Mouse (Mus musculus): ENCODE results near the gene B430306N03Rik. TPM values are rescaled to one million over a fixed set of nuclear protein-coding genes. Genes with fewer than 3 reads are reported as not detected.

Gene B430306N03Rik
- polyA plus RNA-seq, 1 experiment = 32.4 TPM

DNA sequence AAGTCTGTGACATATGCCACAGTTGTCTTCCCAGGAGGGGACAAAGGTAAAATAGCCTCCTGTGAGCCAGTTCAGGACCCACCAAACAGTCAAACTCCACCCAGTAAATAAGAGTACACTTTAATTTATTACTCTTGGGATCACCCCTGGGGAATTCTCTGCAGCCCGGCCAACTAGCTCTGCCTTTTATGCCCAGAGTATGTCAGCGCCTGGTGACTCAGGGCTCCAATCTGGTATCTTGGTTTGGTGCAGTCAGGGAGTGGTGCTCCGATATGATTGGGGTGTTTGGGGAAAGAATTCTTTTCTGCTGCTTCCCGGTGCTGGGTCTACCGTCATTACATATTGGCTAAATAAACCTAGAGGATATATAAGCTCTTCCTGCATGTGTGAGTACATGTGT is 50.9 kb downstream of the B430306N03Rik start:
- no peaks in the 10 kb centered on the region; the same call in 1 of the 2 replicates for H3K4me1 ChIP-seq (ENCODE audit: control insufficient read depth, insufficient read depth, low read length)
- no peak for TF ChIP-seq POLR2A (IDR thresholded peaks at IDR 0.05; ENCODE audit: borderline replicate concordance, control insufficient read depth, low read depth, low read length)
- TF ChIP-seq CTCF (IDR thresholded peaks at IDR 0.05; ENCODE audit: control insufficient read depth, insufficient read depth, low read length) = no peak
- H3K27ac ChIP-seq (ENCODE audit: control insufficient read depth, insufficient read depth, low read depth, low read length, poor library complexity) = no peak overlapping the region
- H3K4me3 ChIP-seq (replicated peaks; ENCODE audit: control insufficient read depth, low read depth, low read length) = no peak overlapping the region
- WGBS = 91% methylated on average over 5 of the region's 5 CpGs

DNA sequence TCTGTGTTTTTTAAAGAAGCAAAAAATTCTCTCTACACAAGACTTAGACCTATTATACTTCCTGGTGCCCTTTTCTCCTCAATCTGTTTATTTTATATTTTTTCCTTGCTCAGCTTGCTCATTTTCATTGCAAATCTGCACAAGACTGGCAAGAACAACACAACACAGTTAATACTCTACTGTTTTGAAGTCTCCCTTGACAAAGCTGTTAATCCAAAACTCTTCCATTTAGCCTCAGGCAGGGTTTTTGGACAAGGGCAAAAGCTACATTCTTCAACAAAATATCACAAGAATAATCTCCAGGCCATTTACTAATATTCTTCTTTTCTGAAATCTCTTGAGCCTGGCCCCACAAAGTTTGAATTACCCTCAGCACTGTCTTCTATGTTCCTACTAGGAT is 55.7 kb downstream of the B430306N03Rik start:
- no peak for TF ChIP-seq CTCF (IDR thresholded peaks at IDR 0.05; ENCODE audit: control insufficient read depth, insufficient read depth, low read length)
- TF ChIP-seq POLR2A (IDR thresholded peaks at IDR 0.05; ENCODE audit: borderline replicate concordance, control insufficient read depth, low read depth, low read length) = no peak
- Histone ChIP-seq H3K27ac (ENCODE audit: control insufficient read depth, insufficient read depth, low read depth, low read length, poor library complexity) (no peak overlapping the region), H3K4me1 (ENCODE audit: control insufficient read depth, insufficient read depth, low read length) (no peaks in the 10 kb centered on the region), H3K4me3 (replicated peaks; ENCODE audit: control insufficient read depth, low read depth, low read length) (no peak overlapping the region)

DNA sequence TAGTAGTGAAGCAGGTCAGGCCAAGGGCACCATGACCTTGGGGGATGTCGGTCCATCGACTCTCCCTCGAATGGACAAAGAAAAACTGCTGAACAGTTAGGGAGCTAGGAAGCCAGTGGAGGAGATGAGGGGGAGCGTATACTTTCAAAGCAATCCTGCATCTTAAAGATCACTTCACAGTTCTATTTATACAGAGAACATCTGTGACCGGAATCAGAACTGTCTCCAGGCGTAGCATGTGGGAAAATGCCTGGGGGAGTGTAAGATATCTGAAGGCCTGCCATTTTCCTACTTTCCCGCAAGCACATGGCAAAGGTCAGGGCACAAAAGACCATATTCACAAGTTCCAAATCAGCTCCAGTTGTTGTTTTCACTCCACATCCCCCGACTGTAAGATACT is 57.0 kb downstream of the B430306N03Rik start:
- WGBS = 86% methylated on average over 8 of the region's 8 CpGs
- H3K4me3 ChIP-seq (replicated peaks; ENCODE audit: control insufficient read depth, low read depth, low read length) = no peak overlapping the region
- TF ChIP-seq POLR2A (IDR thresholded peaks at IDR 0.05; ENCODE audit: borderline replicate concordance, control insufficient read depth, low read depth, low read length) (no peak), CTCF (IDR thresholded peaks at IDR 0.05; ENCODE audit: control insufficient read depth, insufficient read depth, low read length) (no peak)
- H3K27ac ChIP-seq (ENCODE audit: control insufficient read depth, insufficient read depth, low read depth, low read length, poor library complexity) = no peak overlapping the region
- no peaks in the 10 kb centered on the region for H3K4me1 ChIP-seq (ENCODE audit: control insufficient read depth, insufficient read depth, low read length)

- Histone ChIP-seq H3K4me1 (ENCODE audit: control insufficient read depth, insufficient read depth, low read length) (no peaks in the 10 kb centered on the region), H3K4me3 (replicated peaks; ENCODE audit: control insufficient read depth, low read depth, low read length) (no peak overlapping the region), H3K27ac (ENCODE audit: control insufficient read depth, insufficient read depth, low read depth, low read length, poor library complexity) (no peak overlapping the region)
- WGBS = 86% methylated on average over 1 of the region's 1 CpGs
- no peak for TF ChIP-seq CTCF (IDR thresholded peaks at IDR 0.05; ENCODE audit: control insufficient read depth, insufficient read depth, low read length)
- no peak for TF ChIP-seq POLR2A (IDR thresholded peaks at IDR 0.05; ENCODE audit: borderline replicate concordance, control insufficient read depth, low read depth, low read length)
These were observed 60.2 kb downstream of the B430306N03Rik start for GRCm38 (mm10) chr17:48376102-48376501.

Other genes with a start within 250 kb of the B430306N03Rik start
- not detected in 2 replicates for gene 1700067P10Rik, start 226.8 kb upstream of the B430306N03Rik start, polyA plus RNA-seq (2011; ENCODE audit: insufficient read depth, insufficient read length, low replicate concordance, missing spikeins)
- 4.3 and 10.2 TPM in 2 replicates for gene 9830107B12Rik, start 169.9 kb upstream of the B430306N03Rik start, polyA plus RNA-seq (2011; ENCODE audit: insufficient read depth, insufficient read length, low replicate concordance, missing spikeins)
- 3.3 and 8.2 TPM in 2 replicates for gene A530064D06Rik, start 148.9 kb upstream of the B430306N03Rik start, polyA plus RNA-seq (2011; ENCODE audit: insufficient read depth, insufficient read length, low replicate concordance, missing spikeins)
- 3.8 and 11.7 TPM in 2 replicates for gene Trem1, start 83.4 kb upstream of the B430306N03Rik start, polyA plus RNA-seq (2011; ENCODE audit: insufficient read depth, insufficient read length, low replicate concordance, missing spikeins)
- 18.5 and 53.5 TPM in 2 replicates for gene Trem3, start 68.4 kb upstream of the B430306N03Rik start, polyA plus RNA-seq (2011; ENCODE audit: insufficient read depth, insufficient read length, low replicate concordance, missing spikeins)
- 5.4 and 21.2 TPM in 2 replicates for gene Treml4, start 51.8 kb upstream of the B430306N03Rik start, polyA plus RNA-seq (2011; ENCODE audit: insufficient read depth, insufficient read length, low replicate concordance, missing spikeins)
- gene Treml2, start 16.6 kb upstream of the B430306N03Rik start, polyA plus RNA-seq (2011; ENCODE audit: insufficient read depth, insufficient read length, low replicate concordance, missing spikeins) = 56.4 and 152 TPM in 2 replicates
- 4.0 and 6.2 TPM in 2 replicates for gene Trem2, start 30.3 kb downstream of the B430306N03Rik start, polyA plus RNA-seq (2011; ENCODE audit: insufficient read depth, insufficient read length, low replicate concordance, missing spikeins)
- 58.8 and 115 TPM in 2 replicates for gene Treml1, start 43.8 kb downstream of the B430306N03Rik start, polyA plus RNA-seq (2011; ENCODE audit: insufficient read depth, insufficient read length, low replicate concordance, missing spikeins)
- gene Nfya, start 93.8 kb downstream of the B430306N03Rik start, polyA plus RNA-seq (2011; ENCODE audit: insufficient read depth, insufficient read length, low replicate concordance, missing spikeins) = 24.2 and 28.6 TPM in 2 replicates
- 36.6 and 44.1 TPM in 2 replicates for gene Oard1, start 93.9 kb downstream of the B430306N03Rik start, polyA plus RNA-seq (2011; ENCODE audit: insufficient read depth, insufficient read length, low replicate concordance, missing spikeins)
- gene Apobec2, start 116.8 kb downstream of the B430306N03Rik start, polyA plus RNA-seq (2011; ENCODE audit: insufficient read depth, insufficient read length, low replicate concordance, missing spikeins) = 0.92 TPM in 1 of 2 replicates, not detected in the other
- 307 and 314 TPM in 2 replicates for gene Tspo2, start 135.4 kb downstream of the B430306N03Rik start, polyA plus RNA-seq (2011; ENCODE audit: insufficient read depth, insufficient read length, low replicate concordance, missing spikeins)
- gene Unc5cl, start 138.8 kb downstream of the B430306N03Rik start, polyA plus RNA-seq (2011; ENCODE audit: insufficient read depth, insufficient read length, low replicate concordance, missing spikeins) = 4.3 and 4.7 TPM in 2 replicates